ENCODE assay signal across 10 mouse cellular contexts in the genomic region with DNA sequence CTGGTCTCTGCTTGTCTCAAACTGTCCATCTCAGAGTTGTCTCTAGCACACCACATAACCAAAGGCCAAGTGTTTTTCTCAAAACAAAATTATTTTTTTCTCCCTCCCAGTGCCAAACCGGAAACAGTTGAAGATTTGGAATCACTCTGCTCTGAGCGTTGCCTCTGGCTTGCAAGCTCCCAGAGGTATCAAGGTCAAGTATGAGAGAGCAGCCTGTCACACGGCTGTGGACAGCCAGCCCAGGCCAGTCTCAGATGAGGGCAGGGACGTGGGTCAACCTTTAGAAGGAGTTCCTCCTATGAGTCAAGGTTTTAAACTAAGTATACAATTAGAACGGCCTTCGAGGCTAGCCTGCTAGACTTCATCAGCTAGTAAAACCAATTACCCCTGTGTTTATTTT. TPM values are rescaled to one million over a fixed set of nuclear protein-coding genes. Genes with fewer than 3 reads are reported as not detected.
DNase-seq lines count a peak whose midpoint lies in the region; ATAC-seq lines count a peak whose summit lies in the region.
"Had no signal": no experiment of that assay in that cellular context is flagged by ENCODE, and none has a peak within 500 bp of the region (broad histone marks: within the 10 kb centered on the region; RNA-seq: fewer than 3 reads in every experiment).

No protein-coding gene starts in this region.

- no peaks in the 10 kb centered on the region for H3K9me3 ChIP-seq in heart, embryonic 14.5 days (ENCODE audit: control insufficient read depth, low read length)
- H3K9me3 ChIP-seq in kidney, embryonic 14.5 days (ENCODE audit: control insufficient read depth, low read length): peaks cover 4% of the 10 kb centered on the region; the same call in 1 of the 2 replicates
- H3K9me3 ChIP-seq: limb, embryonic 12.5 days had no signal

- no peak; the same call in 1 of the 2 replicates for ATAC-seq in heart, embryonic 14.5 days (ENCODE audit: insufficient number of reproducible peaks, insufficient read depth, low FRiP score, low read depth)
- ATAC-seq in kidney, embryonic 14.5 days (ENCODE audit: low FRiP score, low TSS enrichment): peak; percentile 55; the same call in 1 of the 2 replicates

- peak overlapping the region; percentile 16; the same call in 1 of the 2 replicates for H3K9ac ChIP-seq in heart, embryonic 14.5 days (ENCODE audit: low read length)
- H3K9ac ChIP-seq in kidney, embryonic 14.5 days (ENCODE audit: low read depth, low read length): no peak overlapping the region
- H3K9ac ChIP-seq: limb, embryonic 12.5 days had no signal

- H3K27me3 ChIP-seq in heart, embryonic 14.5 days (ENCODE audit: control insufficient read depth, insufficient read depth, low read length): no peaks in the 10 kb centered on the region
- H3K27me3 ChIP-seq in kidney, embryonic 14.5 days (ENCODE audit: control insufficient read depth, insufficient read depth, low read length): no peaks in the 10 kb centered on the region
- H3K27me3 ChIP-seq: CH12.LX had no signal

- DNase-seq in heart, postnatal 25 days (ENCODE audit: low spot score): no peak
- peak; percentile 19 for DNase-seq in ovary, adult 18-20 months (ENCODE audit: low spot score)
- DNase-seq in ovary, postnatal 14 days (ENCODE audit: low spot score): no peak
- DNase-seq in left cerebral cortex, postnatal 4 days: no peak
- DNase-seq in right cerebral cortex, postnatal 14 days: no peak

- H3K4me1 ChIP-seq in heart, embryonic 14.5 days (ENCODE audit: control insufficient read depth in 2 of 2, insufficient read depth in 2 of 2, low read length in 2 of 2): peaks cover 6 to 7% of the 10 kb centered on the region in 2 experiments; a peak in 3 of 4 replicates
- H3K4me1 ChIP-seq in kidney, embryonic 14.5 days (ENCODE audit: control insufficient read depth, insufficient read depth, low read length): peaks cover 4% of the 10 kb centered on the region; the same call in 1 of the 2 replicates
- H3K4me1 ChIP-seq: limb, embryonic 12.5 days had no signal

- H3K4me2 ChIP-seq in heart, embryonic 14.5 days (ENCODE audit: low read length): no peak overlapping the region
- H3K4me2 ChIP-seq in kidney, embryonic 14.5 days (replicated peaks; ENCODE audit: low read depth, low read length): no peak overlapping the region
- H3K4me2 ChIP-seq: limb, embryonic 12.5 days had no signal

- H3K27ac ChIP-seq in heart, embryonic 14.5 days (replicated peaks in 1 of 2; ENCODE audit: control insufficient read depth in 1 of 2, insufficient read depth in 1 of 2, low read depth in 2 of 2, low read length in 2 of 2): no peak overlapping the region
- H3K27ac ChIP-seq in kidney, embryonic 14.5 days (ENCODE audit: low read depth, low read length): no peak overlapping the region
- H3K27ac ChIP-seq: limb, embryonic 12.5 days; macrophage had no signal

- no peak overlapping the region for H3K4me3 ChIP-seq in heart, embryonic 14.5 days (ENCODE audit: control insufficient read depth in 1 of 2, insufficient read depth in 1 of 2, low read depth in 1 of 2, low read length in 2 of 2)
- no peak overlapping the region for H3K4me3 ChIP-seq in kidney, embryonic 14.5 days (ENCODE audit: low read length)
- H3K4me3 ChIP-seq: limb, embryonic 12.5 days had no signal

- intact Hi-C loops in heart, postnatal 25 days (cut with DNase I): no loop called here
- intact Hi-C loops in left cerebral cortex, postnatal 4 days (cut with DNase I): no loop called here

- no peaks in the 10 kb centered on the region for H3K36me3 ChIP-seq in heart, embryonic 14.5 days (ENCODE audit: control insufficient read depth, insufficient read depth, low read length)
- no peaks in the 10 kb centered on the region for H3K36me3 ChIP-seq in kidney, embryonic 14.5 days (ENCODE audit: control insufficient read depth, insufficient read depth, low read length)
- H3K36me3 ChIP-seq: limb, embryonic 12.5 days had no signal

- 18% methylated on average over 6 of the region's 6 CpGs for WGBS in heart, embryonic 14.5 days
- WGBS in kidney, embryonic 14.5 days: 9% methylated on average over 6 of the region's 6 CpGs

RNA-seq across cellular contexts. Expression of gene Calm2, which starts 43.6 kb away (rescaled TPM):
- 565 and 616 TPM in 2 replicates for polyA plus RNA-seq in heart, embryonic 14.5 days (2014; fragmentation: Nextera tagmentation; extraction: Ambion mirVana)
- total RNA-seq in heart, postnatal 25 days (2021): 100 to 1,000 TPM; 131 to 166 TPM
- polyA plus RNA-seq in kidney, embryonic 14.5 days (2014; fragmentation: Nextera tagmentation; extraction: Ambion mirVana): 1,015 and 1,361 TPM in 2 replicates
- 1,000 to 10,000 TPM; 1,837 to 1,937 TPM for total RNA-seq in left cerebral cortex, postnatal 4 days (2021)

Comparison
In these comparisons a context has a peak if more than half of its experiments do, and no peak if none do; other contexts are left out.
1. RNA of gene Calm2, which starts 43.6 kb away (total RNA-seq): 1,837 to 1,937 TPM in left cerebral cortex, postnatal 4 days; 131 to 166 TPM in heart, postnatal 25 days; every median in the first group is over 10 times any median in the second.